8 mouse cellular contexts compared by ENCODE assay signal in genomic region chr8:117115676-117116446, GRCm38 (mm10). TPM values are rescaled to one million over a fixed set of nuclear protein-coding genes. Genes with fewer than 3 reads are reported as not detected.
DNase-seq lines count a peak whose midpoint lies in the region; ATAC-seq lines count a peak whose summit lies in the region.

No protein-coding gene starts in this region.

- WGBS in embryonic facial prominence, embryonic 11.5 days: 10% methylated on average over 13 of the region's 13 CpGs
- WGBS in hindbrain, embryonic 11.5 days: 10% methylated on average over 13 of the region's 13 CpGs
- WGBS in limb, embryonic 13.5 days: 13% methylated on average over 13 of the region's 13 CpGs
- WGBS in midbrain, embryonic 16.5 days: 8% methylated on average over 13 of the region's 13 CpGs

- ATAC-seq in embryonic facial prominence, embryonic 11.5 days (replicated peaks; ENCODE audit: insufficient number of reproducible peaks, low FRiP score, low TSS enrichment, low read depth): no peak
- ATAC-seq in hindbrain, embryonic 11.5 days (ENCODE audit: low FRiP score): no peak
- no peak for ATAC-seq in limb, embryonic 13.5 days (ENCODE audit: low FRiP score, low read depth)
- peak; percentile 21; the same call in 1 of the 2 replicates for ATAC-seq in midbrain, embryonic 16.5 days

- no peak overlapping the region for H3K9ac ChIP-seq in embryonic facial prominence, embryonic 11.5 days (replicated peaks; ENCODE audit: low read length)
- H3K9ac ChIP-seq in hindbrain, embryonic 11.5 days (ENCODE audit: low read depth, low read length): no peak overlapping the region
- H3K9ac ChIP-seq in limb, embryonic 13.5 days: no peak overlapping the region
- H3K9ac ChIP-seq in midbrain, embryonic 16.5 days (ENCODE audit: low read depth, low read length): peak overlapping the region; percentile 22; the same call in 1 of the 2 replicates

- DNase-seq in spleen, postnatal 36 days (ENCODE audit: low spot score in 2 of 2): peak; percentile 11 to 17
- DNase-seq in spleen, adult 18-20 months: no peak
- no peak for DNase-seq in embryonic facial prominence, embryonic 11.5 days (ENCODE audit: low spot score)
- DNase-seq in hindbrain, embryonic 11.5 days (ENCODE audit: low spot score): peak; percentile 17
- DNase-seq in gastrocnemius, postnatal 10 days: no peak
- DNase-seq in left cerebral cortex, adult 8-10 months (ENCODE audit: low spot score in 2 of 2): no peak

- no peak overlapping the region for H3K27ac ChIP-seq in embryonic facial prominence, embryonic 11.5 days (replicated peaks; ENCODE audit: low read depth, low read length)
- no peak overlapping the region for H3K27ac ChIP-seq in hindbrain, embryonic 11.5 days (ENCODE audit: low read depth, low read length)
- no peak overlapping the region for H3K27ac ChIP-seq in limb, embryonic 13.5 days
- H3K27ac ChIP-seq in midbrain, embryonic 16.5 days (ENCODE audit: low read length): no peak overlapping the region

- no peaks in the 10 kb centered on the region for H3K27me3 ChIP-seq in embryonic facial prominence, embryonic 11.5 days (ENCODE audit: control insufficient read depth, insufficient read depth, low read length)
- H3K27me3 ChIP-seq in hindbrain, embryonic 11.5 days (ENCODE audit: control insufficient read depth, insufficient read depth, low read length): no peaks in the 10 kb centered on the region
- no peaks in the 10 kb centered on the region for H3K27me3 ChIP-seq in limb, embryonic 13.5 days
- H3K27me3 ChIP-seq in midbrain, embryonic 16.5 days (ENCODE audit: control insufficient read depth, insufficient read depth, low read depth, low read length): no peaks in the 10 kb centered on the region

- no peaks in the 10 kb centered on the region for H3K36me3 ChIP-seq in embryonic facial prominence, embryonic 11.5 days (replicated peaks; ENCODE audit: control insufficient read depth, insufficient read depth, low read depth, low read length)
- no peaks in the 10 kb centered on the region for H3K36me3 ChIP-seq in hindbrain, embryonic 11.5 days (ENCODE audit: control insufficient read depth, insufficient read depth, low read length)
- H3K36me3 ChIP-seq in limb, embryonic 13.5 days: no peaks in the 10 kb centered on the region
- no peaks in the 10 kb centered on the region for H3K36me3 ChIP-seq in midbrain, embryonic 16.5 days (ENCODE audit: control insufficient read depth, insufficient read depth, low read length)

- H3K9me3 ChIP-seq in embryonic facial prominence, embryonic 11.5 days (replicated peaks; ENCODE audit: control insufficient read depth, low read length): no peaks in the 10 kb centered on the region
- H3K9me3 ChIP-seq in hindbrain, embryonic 11.5 days (ENCODE audit: control insufficient read depth, low read length): no peaks in the 10 kb centered on the region
- H3K9me3 ChIP-seq in limb, embryonic 13.5 days: no peaks in the 10 kb centered on the region
- no peaks in the 10 kb centered on the region for H3K9me3 ChIP-seq in midbrain, embryonic 16.5 days (replicated peaks; ENCODE audit: control insufficient read depth, low read length, poor library complexity, severe bottlenecking)

- peaks cover 3% of the 10 kb centered on the region; the same call in 1 of the 2 replicates for H3K4me1 ChIP-seq in embryonic facial prominence, embryonic 11.5 days (ENCODE audit: control insufficient read depth, insufficient read depth, low read length)
- no peaks in the 10 kb centered on the region; the same call in 1 of the 2 replicates for H3K4me1 ChIP-seq in hindbrain, embryonic 11.5 days (replicated peaks; ENCODE audit: control insufficient read depth, insufficient read depth, low read length)
- H3K4me1 ChIP-seq in limb, embryonic 13.5 days: peaks cover 16% of the 10 kb centered on the region; the same call in 1 of the 2 replicates
- peaks cover 6% of the 10 kb centered on the region; the same call in 1 of the 2 replicates for H3K4me1 ChIP-seq in midbrain, embryonic 16.5 days (ENCODE audit: control insufficient read depth, insufficient read depth, low read length)

- H3K4me3 ChIP-seq in embryonic facial prominence, embryonic 11.5 days (ENCODE audit: low read depth, low read length): no peak overlapping the region
- H3K4me3 ChIP-seq in hindbrain, embryonic 11.5 days (ENCODE audit: low read depth, low read length): no peak overlapping the region
- H3K4me3 ChIP-seq in limb, embryonic 13.5 days: peak overlapping the region; percentile 13; the same call in 1 of the 2 replicates
- no peak overlapping the region for H3K4me3 ChIP-seq in midbrain, embryonic 16.5 days (ENCODE audit: low read depth, low read length)

- peak overlapping the region; percentile 10; the same call in 1 of the 2 replicates for H3K4me2 ChIP-seq in embryonic facial prominence, embryonic 11.5 days (ENCODE audit: low read depth, low read length)
- 0 out of 2 replicates have a peak overlapping the region, but pooled peaks have one; percentile 15 for H3K4me2 ChIP-seq in hindbrain, embryonic 11.5 days (replicated peaks; ENCODE audit: low read depth, low read length)
- peak overlapping the region; percentile 48 for H3K4me2 ChIP-seq in limb, embryonic 13.5 days (replicated peaks)
- H3K4me2 ChIP-seq in midbrain, embryonic 16.5 days (ENCODE audit: low read length): peak overlapping the region; percentile 39

RNA-seq across cellular contexts. Expression of gene Bco1, which starts 20.2 kb away (rescaled TPM):
- polyA plus RNA-seq in embryonic facial prominence, embryonic 11.5 days (2014; fragmentation: Nextera tagmentation; extraction: Ambion mirVana): 0.11 TPM in 1 of 2 replicates, not detected in the other
- 0.25 and 0.45 TPM in 2 replicates for polyA plus RNA-seq in hindbrain, embryonic 11.5 days (2014; fragmentation: Nextera tagmentation; extraction: Ambion mirVana)
- 0.60 and 0.70 TPM in 2 replicates for polyA plus RNA-seq in limb, embryonic 13.5 days (2015; fragmentation: Nextera tagmentation; extraction: Ambion mirVana)
- 0.35 TPM in 2 replicates for polyA plus RNA-seq in midbrain, embryonic 16.5 days (2015; fragmentation: Nextera tagmentation; extraction: Ambion mirVana)
- not detected for total RNA-seq in gastrocnemius, postnatal 10 days (2021)
- total RNA-seq in left cerebral cortex, adult 8-10 months (2022): not detected

RNA-seq across cellular contexts. Expression of gene Pkd1l2, which starts 33.6 kb away (rescaled TPM):
- 0.03 TPM in 1 of 2 replicates, not detected in the other for polyA plus RNA-seq in embryonic facial prominence, embryonic 11.5 days (2014; fragmentation: Nextera tagmentation; extraction: Ambion mirVana)
- not detected in 2 replicates for polyA plus RNA-seq in hindbrain, embryonic 11.5 days (2014; fragmentation: Nextera tagmentation; extraction: Ambion mirVana)
- 0.06 TPM in 1 of 2 replicates, not detected in the other for polyA plus RNA-seq in limb, embryonic 13.5 days (2015; fragmentation: Nextera tagmentation; extraction: Ambion mirVana)
- polyA plus RNA-seq in midbrain, embryonic 16.5 days (2015; fragmentation: Nextera tagmentation; extraction: Ambion mirVana): 0.04 TPM in 1 of 2 replicates, not detected in the other
- total RNA-seq in gastrocnemius, postnatal 10 days (2021): under 1 TPM; 0.11 to 0.14 TPM
- under 1 TPM; 0.07 to 0.23 (median 0.09) TPM for total RNA-seq in left cerebral cortex, adult 8-10 months (2022)

RNA-seq across cellular contexts. Expression of gene Gan, which starts 42.1 kb away (rescaled TPM):
- polyA plus RNA-seq in embryonic facial prominence, embryonic 11.5 days (2014; fragmentation: Nextera tagmentation; extraction: Ambion mirVana): 1.9 and 2.5 TPM in 2 replicates
- polyA plus RNA-seq in hindbrain, embryonic 11.5 days (2014; fragmentation: Nextera tagmentation; extraction: Ambion mirVana): 2.9 and 3.2 TPM in 2 replicates
- 2.7 and 2.8 TPM in 2 replicates for polyA plus RNA-seq in limb, embryonic 13.5 days (2015; fragmentation: Nextera tagmentation; extraction: Ambion mirVana)
- polyA plus RNA-seq in midbrain, embryonic 16.5 days (2015; fragmentation: Nextera tagmentation; extraction: Ambion mirVana): 3.2 and 3.4 TPM in 2 replicates
- 1 to 10 TPM; 4.8 to 6.5 TPM for total RNA-seq in gastrocnemius, postnatal 10 days (2021)
- 10 to 100 TPM; 17.0 to 18.2 (median 17.5) TPM for total RNA-seq in left cerebral cortex, adult 8-10 months (2022)

Comparison
In these comparisons a context has a peak if more than half of its experiments do, and no peak if none do; other contexts are left out.
1. DNase-seq: peak in spleen, postnatal 36 days (2 of 2) and hindbrain, embryonic 11.5 days (single experiment); none in spleen, adult 18-20 months (0 of 2), embryonic facial prominence, embryonic 11.5 days (single experiment), gastrocnemius, postnatal 10 days (single experiment) and left cerebral cortex, adult 8-10 months (0 of 2).
2. Peak in every context shown above with its lines, with median percentiles within 50 percentile points of each other: H3K4me2 ChIP-seq.